Comparison of ENCODE assay signal across 12 mouse cellular contexts in the genomic region with DNA sequence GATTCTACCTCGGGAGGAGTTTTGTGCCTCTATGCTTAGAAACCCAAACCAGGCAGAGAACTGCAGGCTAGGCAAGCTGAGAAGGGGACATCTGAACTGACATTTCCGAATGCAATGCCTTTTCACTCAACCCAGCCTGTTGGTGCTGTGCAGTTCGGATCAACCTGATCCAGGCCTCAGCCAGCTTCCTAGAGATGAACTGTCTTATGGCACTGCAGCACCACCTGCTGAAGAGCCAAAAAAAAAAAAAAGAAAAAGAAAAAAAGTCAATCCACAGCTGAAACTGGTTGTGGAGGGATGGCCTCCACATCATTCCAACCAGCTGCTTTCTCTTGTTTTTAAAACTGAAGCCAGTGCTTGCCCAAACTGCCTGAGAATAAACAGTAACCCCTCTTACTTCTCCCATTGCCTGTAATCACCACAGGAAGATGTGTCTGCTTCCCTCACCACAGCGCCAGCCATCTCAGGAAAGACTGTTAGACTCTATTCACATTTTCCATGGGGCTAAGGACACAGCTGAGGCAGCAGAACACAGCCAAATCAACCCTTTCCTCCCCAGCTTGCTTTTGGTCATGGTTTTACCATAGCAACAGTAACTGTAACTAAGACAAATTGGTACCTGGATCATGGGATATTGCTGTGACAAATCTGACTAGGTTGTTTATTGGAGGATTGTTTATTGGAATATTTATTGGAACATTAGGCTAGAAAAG.
DNase-seq lines count a peak whose midpoint lies in the region; ATAC-seq and TF ChIP-seq lines count a peak whose summit lies in the region.
"Had no signal": no experiment of that assay in that cellular context is flagged by ENCODE, and none has a peak within 500 bp of the region (broad histone marks: within the 10 kb centered on the region; RNA-seq: fewer than 3 reads in every experiment).

No protein-coding gene starts in this region.

- TF ChIP-seq EP300 in liver, embryonic 14.5 days (IDR thresholded peaks at IDR 0.05; ENCODE audit: low read depth), result no peak

- no peak overlapping the region for H3K4me3 ChIP-seq in kidney, adult 2 months (ENCODE audit: insufficient read depth, low read depth, low read length)
- peak overlapping the region in 1 of 2 experiments; percentile 35; a peak in 2 of 4 replicates for H3K4me3 ChIP-seq in liver, embryonic 14.5 days (ENCODE audit: insufficient read depth in 1 of 2, low read depth in 2 of 2, low read length in 2 of 2)
- H3K4me3 ChIP-seq: midbrain, embryonic 12.5 days had no signal

- H3K4me2 ChIP-seq in liver, embryonic 14.5 days (ENCODE audit: low read depth), result peak overlapping the region; percentile 76
- H3K4me2 ChIP-seq: midbrain, embryonic 12.5 days had no signal

- H3K27ac ChIP-seq in kidney, adult 2 months (ENCODE audit: insufficient read depth, low read depth, low read length), result no peak overlapping the region
- H3K27ac ChIP-seq in liver, embryonic 14.5 days, result peak overlapping the region; percentile 85
- H3K27ac ChIP-seq: midbrain, embryonic 12.5 days had no signal

- H3K4me1 ChIP-seq in kidney, adult 2 months (ENCODE audit: control insufficient read depth, insufficient read depth, low read length), result no peaks in the 10 kb centered on the region
- peaks cover 28 to 36% of the 10 kb centered on the region in 2 experiments for H3K4me1 ChIP-seq in liver, embryonic 14.5 days (replicated peaks; ENCODE audit: control insufficient read depth in 2 of 2, insufficient read depth in 2 of 2, low read length in 1 of 2)
- H3K4me1 ChIP-seq: midbrain, embryonic 12.5 days had no signal

- whole genome bisulfite sequencing in kidney, adult 2 months, result 63% methylated on average over 4 of the region's 4 CpGs
- 17% methylated on average over 4 of the region's 4 CpGs for WGBS in liver, embryonic 14.5 days (ENCODE audit: insufficient replicate concordance)

- no peaks in the 10 kb centered on the region for H3K9me3 ChIP-seq in liver, embryonic 14.5 days (ENCODE audit: control insufficient read depth, low read length)
- H3K9me3 ChIP-seq: midbrain, embryonic 12.5 days had no signal

- peak overlapping the region; percentile 59 for H3K9ac ChIP-seq in liver, embryonic 14.5 days (replicated peaks)
- H3K9ac ChIP-seq: midbrain, embryonic 12.5 days had no signal

- no peaks in the 10 kb centered on the region for H3K36me3 ChIP-seq in kidney, adult 2 months (ENCODE audit: control insufficient read depth, insufficient read depth, low read length)
- H3K36me3 ChIP-seq in liver, embryonic 14.5 days (replicated peaks; ENCODE audit: control insufficient read depth, insufficient read depth, low read depth), result no peaks in the 10 kb centered on the region
- H3K36me3 ChIP-seq: midbrain, embryonic 12.5 days had no signal

- no peak for DNase-seq in kidney, adult 2 months
- no peak for DNase-seq in kidney, postnatal 4 days
- DNase-seq in CD4-positive, CD25-positive, alpha-beta regulatory T cell, adult 2 months (ENCODE audit: low read depth, low spot score), result peak; percentile 47
- DNase-seq in c-Kit-positive CD71-negative TER-119-negative erythroid progenitor cells, embryonic 14.5 days (ENCODE audit: low read depth), result peak; percentile 9
- peak in 2 of 3 experiments; percentile 16 to 19 for DNase-seq in liver, embryonic 14.5 days (ENCODE audit: low read depth in 3 of 3, low spot score in 3 of 3)
- DNase-seq in adrenal gland, adult (ENCODE audit: inconsistent age in 2 of 2, low spot score in 1 of 2), result no peak
- no peak for DNase-seq in layer of hippocampus, postnatal 25 days (ENCODE audit: extremely low spot score in 1 of 2, low spot score in 1 of 2)
- no peak for DNase-seq in cerebellum, postnatal 36 days
- DNase-seq: cerebellum, adult 11 months; kidney, postnatal 10 days; right cerebral cortex, postnatal 4 days had no signal

- peak; percentile 76; the same call in 1 of the 2 replicates for ATAC-seq in liver, embryonic 14.5 days (ENCODE audit: insufficient read depth)

- TF ChIP-seq CTCF in kidney, adult 2 months (conservative IDR thresholded peaks at IDR 0.05; ENCODE audit: insufficient read depth, insufficient read length, low read depth, low read length), result 0 out of 2 replicates have a peak, but pooled peaks have one; percentile 25
- TF ChIP-seq CTCF in liver, embryonic 14.5 days (IDR thresholded peaks at IDR 0.05; ENCODE audit: low read depth), result peak; percentile 20; the same call in 1 of the 2 replicates

- H3K27me3 ChIP-seq in kidney, adult 2 months (replicated peaks; ENCODE audit: control insufficient read depth, insufficient read depth, low read length), result no peaks in the 10 kb centered on the region
- H3K27me3 ChIP-seq in liver, embryonic 14.5 days (ENCODE audit: control insufficient read depth, insufficient read depth, low read length), result no peaks in the 10 kb centered on the region
- H3K27me3 ChIP-seq: midbrain, embryonic 12.5 days had no signal

- no peak for TF ChIP-seq POLR2A in kidney, adult 2 months (IDR thresholded peaks at IDR 0.05; ENCODE audit: low read depth, low read length)

Comparison
In these comparisons a context has a peak if more than half of its experiments do, and no peak if none do; other contexts are left out.
1. DNase-seq: peak in CD4-positive, CD25-positive, alpha-beta regulatory T cell, adult 2 months (single experiment), c-Kit-positive CD71-negative TER-119-negative erythroid progenitor cells, embryonic 14.5 days (single experiment) and liver, embryonic 14.5 days (2 of 3); none in kidney, adult 2 months (single experiment), kidney, postnatal 4 days (0 of 2), adrenal gland, adult (0 of 2), layer of hippocampus, postnatal 25 days (0 of 2) and cerebellum, postnatal 36 days (0 of 2).